Mouse (Mus musculus): Measurements from ENCODE around the gene Mtfmt. TPM values are rescaled to one million over a fixed set of nuclear protein-coding genes. Genes with fewer than 3 reads are reported as not detected.

Gene Mtfmt
- 21.0 to 25.7 TPM (median 22.2 TPM) in 4 replicates for total RNA-seq (2023; ENCODE audit: inconsistent age)

GRCm38 (mm10) chr9:65435671-65436301, at the start of gene Mtfmt:
TSS of gene Mtfmt (plus strand) at chr9:65435782.

GRCm38 (mm10) chr9:65391613-65391964, 44.0 kb upstream of the Mtfmt start, which contains the start of gene Kbtbd13:
TSS of gene Kbtbd13 (minus strand) at chr9:65391652.

GRCm38 (mm10) chr9:65398279-65398678, 37.3 kb upstream of the Mtfmt start, which contains the start of gene Rasl12:
TSS of gene Rasl12 (plus strand) at chr9:65398506.

GRCm38 (mm10) chr9:65422760-65423501, 12.7 kb upstream of the Mtfmt start, which contains the start of gene Slc51b:
TSS of gene Slc51b (minus strand) at chr9:65422955.

GRCm38 (mm10) chr9:65460732-65461442, 25.3 kb downstream of the Mtfmt start, which contains the start of gene Spg21:
TSS of gene Spg21 (plus strand) at chr9:65460947.

Other genes starting within 250 kb of the Mtfmt start
- 3.7 to 6.5 TPM (median 4.3 TPM) in 4 replicates for gene Parp16, start 240.4 kb upstream of the Mtfmt start, total RNA-seq (2023; ENCODE audit: inconsistent age)
- gene Cilp, start 170.6 kb upstream of the Mtfmt start, total RNA-seq (2023; ENCODE audit: inconsistent age), result not detected in 4 replicates
- gene Clpx, start 141.5 kb upstream of the Mtfmt start, total RNA-seq (2023; ENCODE audit: inconsistent age), result 30.2 to 36.2 TPM (median 31.7 TPM) in 4 replicates
- 21.5 to 25.0 TPM (median 21.9 TPM) in 4 replicates for gene Pdcd7, start 89.7 kb upstream of the Mtfmt start, total RNA-seq (2023; ENCODE audit: inconsistent age)
- 0.63 to 1.8 TPM in 2 of 4 replicates, not detected in the others for gene Ubap1l, start 74.7 kb upstream of the Mtfmt start, total RNA-seq (2023; ENCODE audit: inconsistent age)
- gene Kbtbd13, start 44.1 kb upstream of the Mtfmt start, total RNA-seq (2023; ENCODE audit: inconsistent age), result not detected in 4 replicates
- 0.21 to 0.26 TPM in 2 of 4 replicates, not detected in the others for gene Rasl12, start 37.3 kb upstream of the Mtfmt start, total RNA-seq (2023; ENCODE audit: inconsistent age)
- gene Slc51b, start 12.8 kb upstream of the Mtfmt start, total RNA-seq (2023; ENCODE audit: inconsistent age), result not detected in 4 replicates
- gene Spg21, start 25.2 kb downstream of the Mtfmt start, total RNA-seq (2023; ENCODE audit: inconsistent age), result 63.2 to 69.7 TPM (median 65.7 TPM) in 4 replicates
- gene Ankdd1a, start 84.4 kb downstream of the Mtfmt start, total RNA-seq (2023; ENCODE audit: inconsistent age), result 0.35 to 0.63 TPM (median 0.35 TPM) in 3 of 4 replicates, not detected in the other
- gene Plekho2, start 144.3 kb downstream of the Mtfmt start, total RNA-seq (2023; ENCODE audit: inconsistent age), result 176 to 199 TPM (median 188 TPM) in 4 replicates
- gene Pif1, start 151.4 kb downstream of the Mtfmt start, total RNA-seq (2023; ENCODE audit: inconsistent age), result 0.57 to 1.3 TPM (median 0.77 TPM) in 4 replicates
- 0.32 TPM in 1 of 4 replicates, not detected in the others for gene Rbpms2, start 193.9 kb downstream of the Mtfmt start, total RNA-seq (2023; ENCODE audit: inconsistent age)
- 20.8 to 34.0 TPM (median 28.4 TPM) in 4 replicates for gene Oaz2, start 232.2 kb downstream of the Mtfmt start, total RNA-seq (2023; ENCODE audit: inconsistent age)